Mouse (Mus musculus) kidney, embryonic 16.5 days (tissue): ENCODE data around the gene Gm4064. TPM values are rescaled to one million over a fixed set of nuclear protein-coding genes. Genes with fewer than 3 reads are reported as not detected.
"Not testable (repeated sequence)": the region's sequence is repeated elsewhere in the genome, so short reads cannot be mapped to it uniquely, and the experiment has no call there.

ENCODE experiments used
- ATAC-seq: fragments of 200-750 bp; cut with Nextera tagmentation; 2 replicates; pipeline ENCODE4 v1.8.0; 2017; ENCODE audit warnings: moderate TSS enrichment; ENCODE audit not compliant: low FRiP score, low TSS enrichment
- H3K27ac ChIP-seq: fragments of 300-500 bp; sonication (generic); 2 replicates; pipeline ENCODE4 v1.5.1; 2014; ENCODE audit warnings: low read length
- H3K27me3 ChIP-seq: fragments of 300-500 bp; sonication (generic); 2 replicates; pipeline ENCODE4 v1.6.1; 2014; ENCODE audit warnings: low read length, control low read depth, mixed read lengths; ENCODE audit not compliant: insufficient read depth
- H3K36me3 ChIP-seq: fragments of 300-500 bp; sonication (generic); 2 replicates; pipeline ENCODE4 v1.6.1; 2014; ENCODE audit warnings: low read length, control low read depth, mixed read lengths; ENCODE audit not compliant: insufficient read depth
- H3K4me1 ChIP-seq: fragments of 300-500 bp; sonication (generic); 2 replicates; pipeline ENCODE4 v1.6.1; 2014; ENCODE audit warnings: low read length, control low read depth, mixed read lengths; ENCODE audit not compliant: insufficient read depth
- H3K4me2 ChIP-seq: fragments of 300-500 bp; sonication (generic); replicated peaks from 2 replicates; pipeline ENCODE4 v1.6.1; 2014; ENCODE audit warnings: low read depth, low read length
- H3K4me3 ChIP-seq: fragments of 300-500 bp; sonication (generic); 2 replicates; pipeline ENCODE4 v1.5.1; 2014; ENCODE audit warnings: mild to moderate bottlenecking, low read length
- H3K9ac ChIP-seq: fragments of 300-500 bp; sonication (generic); replicated peaks from 2 replicates; pipeline ENCODE4 v1.6.1; 2014; ENCODE audit warnings: low read length
- H3K9me3 ChIP-seq: fragments of 300-500 bp; sonication (generic); 2 replicates; pipeline ENCODE4 v1.6.1; 2016; ENCODE audit warnings: low read length, control low read depth
- WGBS: fragments of 180-500 bp; shearing (Covaris S2); extraction: QIAGEN DNeasy Blood & Tissue Kit; methylation state at CpG from one replicate; pipeline ENCODE4 v1.1.7; 2014; 5-methylcytosine and 5-hydroxymethylcytosine counted together
- polyA plus RNA-seq: library from polyadenylated mRNA; unstranded; fragments of >200 nt; fragmentation: Nextera tagmentation; extraction: Ambion mirVana; gene quantifications from 2 replicates; pipeline ENCODE4 v1.2.1, GENCODE M21; 2015

Gm4064 gene
- not detected in 2 replicates for polyA plus RNA-seq

- H3K9ac ChIP-seq, ATAC-seq, H3K4me1 ChIP-seq, H3K27ac ChIP-seq, H3K4me2 ChIP-seq, H3K9me3 ChIP-seq, H3K36me3 ChIP-seq, H3K27me3 ChIP-seq, H3K4me3 ChIP-seq: not testable (repeated sequence)
- no CpG with 5 or more reads among the region's 8 CpGs for WGBS
These were observed at the start of gene Gm4064 for GRCm38 (mm10) chrY:2796105-2796504. TSS of gene Gm4064 (minus strand) at chrY:2796205.

DNA sequence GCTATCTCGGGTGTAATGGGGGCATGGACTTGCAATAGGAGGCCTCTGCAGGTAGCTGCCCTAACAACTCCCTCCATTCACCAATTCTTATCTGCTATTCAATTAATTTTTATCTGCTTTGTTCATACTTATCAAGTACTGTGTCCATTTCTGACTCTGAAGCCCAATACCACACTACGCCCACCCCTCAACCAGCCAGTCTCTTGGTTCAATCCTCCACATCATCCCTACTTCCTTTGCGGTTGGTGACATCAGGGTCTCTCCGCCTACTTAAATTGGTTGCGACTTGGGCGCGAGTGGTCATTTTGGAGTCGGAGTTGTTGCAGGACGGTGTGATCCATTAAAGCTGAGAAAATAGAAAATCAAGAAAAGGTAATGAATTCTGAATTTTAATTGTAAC, 34.4 kb upstream of the Gm4064 start, which contains the start of the genes Rbmy and Gm10256:
TSS of gene Rbmy (plus strand) at position 301 of the 400 bp plus-strand sequence.
TSS of gene Gm10256 (plus strand) at position 320 of the 400 bp plus-strand sequence.
- not testable (repeated sequence) for H3K36me3 ChIP-seq, H3K9me3 ChIP-seq, H3K27me3 ChIP-seq, ATAC-seq, H3K4me3 ChIP-seq, H3K4me2 ChIP-seq, H3K9ac ChIP-seq, H3K4me1 ChIP-seq, H3K27ac ChIP-seq
- no CpG with 5 or more reads among the region's 9 CpGs for WGBS

Other genes with a start within 250 kb of the Gm4064 start
- not detected in 2 replicates for gene H2al2c, start 197.1 kb downstream of the Gm4064 start, polyA plus RNA-seq
- gene Sry, start 132.5 kb downstream of the Gm4064 start, polyA plus RNA-seq, result not detected in 2 replicates
- gene H2al2b, start 75.5 kb downstream of the Gm4064 start, polyA plus RNA-seq, result not detected in 2 replicates
- gene Rbmy, start 34.5 kb upstream of the Gm4064 start, polyA plus RNA-seq, result not detected in 2 replicates
- gene Gm10256, start 34.5 kb upstream of the Gm4064 start, polyA plus RNA-seq, result not detected in 2 replicates
- gene Gm10352, start 104.8 kb upstream of the Gm4064 start, polyA plus RNA-seq, result 0.21 TPM in 1 of 2 replicates, not detected in the other
- gene Gm29289, start 136.4 kb upstream of the Gm4064 start, polyA plus RNA-seq, result not detected in 2 replicates